Mouse (Mus musculus) MEL (cell line): Measurements from ENCODE around the gene Tmem186. TPM values are rescaled to one million over a fixed set of nuclear protein-coding genes. Genes with fewer than 3 reads are reported as not detected.

Experiments used
- DNase-seq: peaks from one replicate; pipeline ENCODE4 v3.0.0; 2011; ENCODE audit warnings: low read depth, low spot score
- H3K27ac ChIP-seq: 2 replicates; pipeline ENCODE4 v1.5.1; 2012; ENCODE audit warnings: low read depth, mild to moderate bottlenecking, control low read depth, low read length, moderate library complexity; ENCODE audit not compliant: control insufficient read depth
- H3K27me3 ChIP-seq, 2 experiments: fragments of 150-350 bp in 1 of 2; sonication (generic) in 1 of 2; 2 replicates each; pipeline ENCODE4 v1.6.1; 2012; ENCODE audit warnings: low read length in 2 of 2, mild to moderate bottlenecking in 2 of 2, improper control_type of control experiment in 1 of 2, moderate library complexity in 1 of 2; ENCODE audit not compliant: insufficient read depth in 2 of 2, control insufficient read depth in 1 of 2
- H3K36me3 ChIP-seq, 2 experiments: 2 replicates each; pipeline ENCODE4 v1.6.1; 2012 to 2014; ENCODE audit warnings: low read length in 2 of 2, improper control_type of control experiment in 1 of 2, inconsistent platforms in 1 of 2, mild to moderate bottlenecking in 1 of 2; ENCODE audit not compliant: insufficient read depth in 2 of 2, control insufficient read depth in 1 of 2
- H3K4me1 ChIP-seq, 2 experiments: fragments of 150-350 bp in 1 of 2; sonication (generic) in 1 of 2; 2 replicates each; pipeline ENCODE4 v1.6.1; 2012; ENCODE audit warnings: low read length in 2 of 2, improper control_type of control experiment in 1 of 2, mild to moderate bottlenecking in 1 of 2; ENCODE audit not compliant: insufficient read depth in 2 of 2, control insufficient read depth in 1 of 2
- H3K4me3 ChIP-seq, 2 experiments: fragments of 150-350 bp in 1 of 2; sonication (generic) in 1 of 2; 2 replicates each; pipeline ENCODE4 v1.5.1; 2012; ENCODE audit warnings: low read depth in 2 of 2, low read length in 2 of 2, mild to moderate bottlenecking in 2 of 2, moderate library complexity in 2 of 2, control low read depth in 1 of 2, improper control_type of control experiment in 1 of 2; ENCODE audit not compliant: control insufficient read depth in 1 of 2, insufficient read depth in 1 of 2
- H3K79me2 ChIP-seq: 2 replicates; pipeline ENCODE4 v1.6.1; 2012; ENCODE audit warnings: mild to moderate bottlenecking, low read length, moderate library complexity; ENCODE audit not compliant: control insufficient read depth, poor library complexity, insufficient read depth
- H3K9ac ChIP-seq: 2 replicates; pipeline ENCODE4 v1.6.1; 2012; ENCODE audit warnings: low read depth, mild to moderate bottlenecking, control low read depth, low read length, moderate library complexity; ENCODE audit not compliant: control insufficient read depth, poor library complexity, severe bottlenecking
- H3K9me3 ChIP-seq: fragments of 150-350 bp; sonication (generic); replicated peaks from 2 replicates; pipeline ENCODE4 v1.6.1; 2012; ENCODE audit warnings: mild to moderate bottlenecking, low read length, improper control_type of control experiment, moderate library complexity; ENCODE audit not compliant: insufficient read depth
- BHLHE40 ChIP-seq: IDR thresholded peaks from 2 replicates; pipeline ENCODE4 v1.6.1; 2012; ENCODE audit warnings: low read depth, mild to moderate bottlenecking, inconsistent platforms, low read length, improper control_type of control experiment, borderline replicate concordance
- CHD1 ChIP-seq: IDR thresholded peaks from 2 replicates; pipeline ENCODE4 v1.6.1; 2012; ENCODE audit warnings: low read depth, mild to moderate bottlenecking, inconsistent platforms, low read length, improper control_type of control experiment
- CHD2 ChIP-seq: IDR thresholded peaks from 2 replicates; pipeline ENCODE4 v1.6.1; 2011; ENCODE audit warnings: low read length, improper control_type of control experiment
- E2F4 ChIP-seq: IDR thresholded peaks from 2 replicates; pipeline ENCODE4 v1.6.1; 2011; ENCODE audit warnings: low read depth, low read length, improper control_type of control experiment, borderline replicate concordance
- ELF1 ChIP-seq: IDR thresholded peaks from 2 replicates; pipeline ENCODE4 v1.6.1; 2014; ENCODE audit warnings: low read depth, mild to moderate bottlenecking, inconsistent platforms, low read length, improper control_type of control experiment, moderate library complexity
- EP300 ChIP-seq, 2 experiments: IDR thresholded peaks; 2 replicates each; pipeline ENCODE4 v1.6.1; 2011; ENCODE audit warnings: improper control_type of control experiment in 2 of 2, low read length in 2 of 2, low read depth in 1 of 2, mild to moderate bottlenecking in 1 of 2
- ETS1 ChIP-seq: IDR thresholded peaks from 2 replicates; pipeline ENCODE4 v1.6.1; 2012; ENCODE audit warnings: low read depth, mild to moderate bottlenecking, inconsistent platforms, low read length, improper control_type of control experiment, moderate library complexity
- GABPA ChIP-seq: IDR thresholded peaks from 2 replicates; pipeline ENCODE4 v1.6.1; 2012; ENCODE audit warnings: low read depth, mild to moderate bottlenecking, inconsistent platforms, low read length, improper control_type of control experiment, moderate library complexity
- GATA1 ChIP-seq: IDR thresholded peaks from 2 replicates; pipeline ENCODE4 v1.6.1; 2011; ENCODE audit warnings: low read depth, low read length, improper control_type of control experiment
- HCFC1 ChIP-seq: IDR thresholded peaks from 2 replicates; pipeline ENCODE4 v1.6.1; 2012; ENCODE audit warnings: low read depth, mild to moderate bottlenecking, inconsistent platforms, low read length, improper control_type of control experiment, moderate library complexity
- JUND ChIP-seq: IDR thresholded peaks from 2 replicates; pipeline ENCODE4 v1.6.1; 2011; ENCODE audit warnings: low read depth, mild to moderate bottlenecking, improper control_type of control experiment, low read length
- KAT2A ChIP-seq: conservative IDR thresholded peaks from 2 replicates; pipeline ENCODE4 v1.6.1; 2012; ENCODE audit warnings: low read depth, low read length, improper control_type of control experiment, inconsistent platforms
- MAFK ChIP-seq: IDR thresholded peaks from 2 replicates; pipeline ENCODE4 v1.6.1; 2011; ENCODE audit warnings: low read depth, mild to moderate bottlenecking, low read length, improper control_type of control experiment, borderline replicate concordance
- MAX ChIP-seq: IDR thresholded peaks from 2 replicates; pipeline ENCODE4 v1.6.1; 2011; ENCODE audit warnings: low read length, improper control_type of control experiment
- MEF2A ChIP-seq: IDR thresholded peaks from 2 replicates; pipeline ENCODE4 v1.6.1; 2014; ENCODE audit warnings: low read depth, mild to moderate bottlenecking, inconsistent platforms, low read length, improper control_type of control experiment; ENCODE audit not compliant: poor library complexity, insufficient replicate concordance, severe bottlenecking; ENCODE audit errors: extremely low read depth
- MXI1 ChIP-seq: IDR thresholded peaks from 2 replicates; pipeline ENCODE4 v1.6.1; 2011; ENCODE audit warnings: mild to moderate bottlenecking, low read depth, low read length, improper control_type of control experiment
- MYB ChIP-seq: IDR thresholded peaks from 2 replicates; pipeline ENCODE4 v1.6.1; 2011; ENCODE audit warnings: mild to moderate bottlenecking, low read depth, low read length, improper control_type of control experiment
- MYC ChIP-seq: IDR thresholded peaks from 2 replicates; pipeline ENCODE4 v1.6.1; 2011; ENCODE audit warnings: low read depth, mild to moderate bottlenecking, low read length, improper control_type of control experiment, moderate library complexity
- NELFE ChIP-seq: IDR thresholded peaks from 2 replicates; pipeline ENCODE4 v1.6.1; 2011; ENCODE audit warnings: low read depth, low read length, improper control_type of control experiment
- NRF1 ChIP-seq: IDR thresholded peaks from 2 replicates; pipeline ENCODE4 v1.6.1; 2014; ENCODE audit warnings: low read depth, mild to moderate bottlenecking, inconsistent platforms, low read length, improper control_type of control experiment, moderate library complexity; ENCODE audit not compliant: poor library complexity, insufficient read depth, severe bottlenecking
- POLR2A ChIP-seq, 2 experiments: IDR thresholded peaks; 2 replicates each; pipeline ENCODE4 v1.6.1; 2011 to 2012; ENCODE audit warnings: low read length in 2 of 2, mild to moderate bottlenecking in 2 of 2, control low read depth in 1 of 2, improper control_type of control experiment in 1 of 2, low read depth in 1 of 2, moderate library complexity in 1 of 2; ENCODE audit not compliant: control insufficient read depth in 1 of 2, insufficient read depth in 1 of 2, poor library complexity in 1 of 2
- POLR2AphosphoS5 ChIP-seq: IDR thresholded peaks from 2 replicates; pipeline ENCODE4 v1.6.1; 2012; ENCODE audit warnings: low read depth, borderline replicate concordance, mild to moderate bottlenecking, inconsistent platforms, low read length, moderate library complexity, mixed read lengths
- RAD21 ChIP-seq: IDR thresholded peaks from 2 replicates; pipeline ENCODE4 v1.6.1; 2011; ENCODE audit warnings: mild to moderate bottlenecking, low read depth, low read length, improper control_type of control experiment
- RCOR1 ChIP-seq: IDR thresholded peaks from 2 replicates; pipeline ENCODE4 v1.6.1; 2012; ENCODE audit warnings: low read depth, mild to moderate bottlenecking, inconsistent platforms, low read length, improper control_type of control experiment
- SIN3A ChIP-seq: IDR thresholded peaks from 2 replicates; pipeline ENCODE4 v1.6.1; 2012; ENCODE audit warnings: low read length, improper control_type of control experiment, inconsistent platforms
- TAL1 ChIP-seq: IDR thresholded peaks from 2 replicates; pipeline ENCODE4 v1.6.1; 2012; ENCODE audit warnings: mild to moderate bottlenecking, inconsistent platforms, low read length, moderate library complexity, mixed read lengths
- TBP ChIP-seq: IDR thresholded peaks from 2 replicates; pipeline ENCODE4 v1.8.0; 2011; ENCODE audit warnings: low read depth, low read length, improper control_type of control experiment
- TCF12 ChIP-seq: IDR thresholded peaks from 2 replicates; pipeline ENCODE4 v1.6.1; 2014; ENCODE audit warnings: low read depth, mild to moderate bottlenecking, inconsistent platforms, low read length, improper control_type of control experiment, moderate library complexity
- UBTF ChIP-seq: IDR thresholded peaks from 2 replicates; pipeline ENCODE4 v1.6.1; 2012; ENCODE audit warnings: low read depth, mild to moderate bottlenecking, inconsistent platforms, low read length, improper control_type of control experiment, moderate library complexity, borderline replicate concordance; ENCODE audit not compliant: insufficient read depth
- USF1 ChIP-seq: IDR thresholded peaks from 2 replicates; pipeline ENCODE4 v1.6.1; 2014; ENCODE audit warnings: low read depth, mild to moderate bottlenecking, inconsistent platforms, low read length, improper control_type of control experiment, moderate library complexity
- USF2 ChIP-seq, 2 experiments: IDR thresholded peaks; 2 replicates each; pipeline ENCODE4 v1.6.1; 2011 to 2012; ENCODE audit warnings: improper control_type of control experiment in 2 of 2, low read length in 2 of 2, borderline replicate concordance in 1 of 2, inconsistent platforms in 1 of 2, low read depth in 1 of 2, mild to moderate bottlenecking in 1 of 2; ENCODE audit not compliant: insufficient read depth in 1 of 2
- ZC3H11A ChIP-seq: IDR thresholded peaks from 2 replicates; pipeline ENCODE4 v1.6.1; 2012; ENCODE audit warnings: low read depth, mild to moderate bottlenecking, inconsistent platforms, low read length, improper control_type of control experiment
- ZKSCAN1 ChIP-seq: IDR thresholded peaks from 2 replicates; pipeline ENCODE4 v1.6.1; 2012; ENCODE audit warnings: low read depth, mild to moderate bottlenecking, inconsistent platforms, low read length, improper control_type of control experiment, moderate library complexity
- ZMIZ1 ChIP-seq: IDR thresholded peaks from 2 replicates; pipeline ENCODE4 v1.6.1; 2012; ENCODE audit warnings: low read depth, mild to moderate bottlenecking, inconsistent platforms, low read length, improper control_type of control experiment, moderate library complexity
- ZNF384 ChIP-seq: IDR thresholded peaks from 2 replicates; pipeline ENCODE4 v1.6.1; 2012; ENCODE audit warnings: low read depth, mild to moderate bottlenecking, inconsistent platforms, low read length, improper control_type of control experiment
- polyA plus RNA-seq, 2 experiments: library from polyadenylated mRNA; stranded (reverse) in 1 of 2; unstranded in 1 of 2; fragments of >175 nt in 1 of 2; fragments of >200 nt in 1 of 2; gene quantifications; 2 replicates each; pipeline versions ENCODE4 v1.2.1 to v1.2.4; 2012; ENCODE audit warnings: low replicate concordance in 2 of 2, low read depth in 1 of 2; ENCODE audit not compliant: insufficient read length in 2 of 2, insufficient read depth in 1 of 2, missing spikeins in 1 of 2
- total RNA-seq: library from RNA; depleted of rRNA; stranded (reverse); fragments of 300-350 nt; gene quantifications from 2 replicates; pipeline ENCODE4 v1.2.3, GENCODE M21; 2012

The Tmem186 gene
- total and polyA plus RNA-seq, 3 experiments, result 18.9 to 99.9 (median 22.5) TPM

DNA sequence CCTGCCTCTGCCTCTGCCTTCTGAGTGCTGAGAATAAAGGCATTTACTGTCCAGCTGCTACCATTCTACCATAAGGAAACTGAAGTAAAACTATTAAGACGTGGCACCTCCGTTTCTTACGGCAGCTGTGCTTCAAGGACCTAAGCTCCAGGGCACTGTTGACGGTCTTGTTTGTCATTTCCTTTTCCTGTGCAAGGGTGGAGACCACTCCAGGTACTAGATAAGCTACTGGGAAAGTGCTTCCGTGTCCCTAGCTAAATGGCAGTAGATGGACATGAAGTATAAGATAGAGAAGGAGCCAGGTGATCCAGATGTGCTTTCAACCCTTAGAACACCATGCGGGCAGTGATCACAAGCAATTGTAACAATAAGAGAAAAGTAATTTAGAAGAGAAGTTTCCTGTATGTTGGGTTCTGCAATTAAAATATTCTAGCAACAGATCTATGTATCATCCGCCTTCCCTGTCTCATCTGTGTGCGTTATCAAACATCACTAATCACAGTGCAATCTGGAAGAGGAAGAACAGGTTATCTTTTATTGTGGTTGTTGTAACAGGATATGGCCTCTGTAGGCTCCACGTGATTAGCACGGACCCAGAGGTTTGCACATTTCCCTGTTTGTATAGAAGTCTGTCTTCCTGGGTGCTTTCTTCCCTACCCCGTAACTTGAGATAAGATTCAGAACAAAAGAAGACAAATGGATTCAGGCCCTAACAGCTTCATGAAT lies 2.1 kb upstream of the Tmem186 start:
- Histone ChIP-seq H3K9ac (peak overlapping the region; percentile 40), H3K79me2 (peaks cover 51% of the 10 kb centered on the region), H3K36me3 (peaks cover 5 to 36% of the 10 kb centered on the region in 2 experiments; a peak in 3 of 4 replicates), H3K4me3 (peak overlapping the region in 1 of 2 experiments; percentile 8; a peak in 1 of 4 replicates), H3K27ac (peak overlapping the region; percentile 50), H3K9me3 (no peaks in the 10 kb centered on the region), H3K27me3 (no peaks in the 10 kb centered on the region), H3K4me1 (peaks cover 6 to 27% of the 10 kb centered on the region in 2 experiments; a peak in 3 of 4 replicates)
- peak; percentile 57 for DNase-seq
- TF ChIP-seq MEF2A (no peak), POLR2A (IDR thresholded peaks at IDR 0.05; ENCODE audit: control insufficient read depth in 1 of 2, insufficient read depth in 1 of 2, low read depth in 1 of 2, low read length in 2 of 2, poor library complexity in 1 of 2) (no peak), CHD2 (no peak), BHLHE40 (peak; percentile 94), JUND (no peak), HCFC1 (peak; percentile 45; the same call in 1 of the 2 replicates), ELF1 (no peak), ETS1 (peak; percentile 68; the same call in 1 of the 2 replicates), MAX (peak; percentile 77), NELFE (no peak), TAL1 (0 out of 2 replicates have a peak, but pooled peaks have one; percentile 19), UBTF (no peak), GATA1 (peak; percentile 92), RAD21 (no peak), USF2 (IDR thresholded peaks at IDR 0.05; ENCODE audit: borderline replicate concordance in 1 of 2, insufficient read depth in 1 of 2, low read depth in 1 of 2, low read length in 2 of 2) (0 out of 4 replicates have a peak, but pooled peaks of 1 of the 2 experiments have one; percentile 33), TCF12 (0 out of 2 replicates have a peak, but pooled peaks have one; percentile 37), SIN3A (peak; percentile 59), NRF1 (no peak), ZMIZ1 (no peak), ZNF384 (no peak), ZC3H11A (no peak), MYB (no peak), MYC (peak; percentile 84), MAFK (no peak), TBP (no peak), ZKSCAN1 (no peak), USF1 (peak; percentile 88), KAT2A (no peak), MXI1 (peak; percentile 86), EP300 (IDR thresholded peaks at IDR 0.05; ENCODE audit: low read depth in 1 of 2, low read length in 2 of 2) (peak; percentile 69 to 75), POLR2AphosphoS5 (no peak), CHD1 (no peak), GABPA (no peak), RCOR1 (peak; percentile 94), E2F4 (no peak)
